ENCODE assay signal across 9 mouse cellular contexts in genomic region chr14:57753351-57753992, GRCm38 (mm10). TPM values are rescaled to one million over a fixed set of nuclear protein-coding genes. Genes with fewer than 3 reads are reported as not detected.
DNase-seq lines count a peak whose midpoint lies in the region; ATAC-seq and TF ChIP-seq lines count a peak whose summit lies in the region.
"Had no signal": no experiment of that assay in that cellular context is flagged by ENCODE, and none has a peak within 500 bp of the region (broad histone marks: within the 10 kb centered on the region; RNA-seq: fewer than 3 reads in every experiment).

No protein-coding gene starts in this region.

- no peaks in the 10 kb centered on the region for H3K27me3 ChIP-seq in heart, adult 2 months (ENCODE audit: control insufficient read depth, insufficient read depth, low read length)
- no peaks in the 10 kb centered on the region for H3K27me3 ChIP-seq in midbrain, embryonic 10.5 days (ENCODE audit: low read depth, poor library complexity, severe bottlenecking)
- H3K27me3 ChIP-seq in midbrain, postnatal 0 days (ENCODE audit: insufficient read depth, low read length), result no peaks in the 10 kb centered on the region
- no peaks in the 10 kb centered on the region for H3K27me3 ChIP-seq in intestine, embryonic 14.5 days (replicated peaks; ENCODE audit: control insufficient read depth, insufficient read depth, low read length)
- H3K27me3 ChIP-seq in stomach, postnatal 0 days (ENCODE audit: control insufficient read depth, insufficient read depth, low read length), result no peaks in the 10 kb centered on the region

- no peak for ATAC-seq in midbrain, postnatal 0 days (ENCODE audit: low FRiP score)
- ATAC-seq in intestine, embryonic 14.5 days (replicated peaks; ENCODE audit: low FRiP score, low TSS enrichment, low read depth), result 0 out of 2 replicates have a peak, but pooled peaks have one; percentile 53
- ATAC-seq in stomach, postnatal 0 days (ENCODE audit: low FRiP score, low TSS enrichment), result 0 out of 2 replicates have a peak, but pooled peaks have one; percentile 56

- peak overlapping the region; percentile 24; the same call in 1 of the 2 replicates for H3K27ac ChIP-seq in heart, adult 2 months
- peak overlapping the region; percentile 78 for H3K27ac ChIP-seq in midbrain, embryonic 10.5 days (replicated peaks)
- H3K27ac ChIP-seq in midbrain, postnatal 0 days (ENCODE audit: low read depth, low read length), result no peak overlapping the region
- peak overlapping the region; percentile 81 for H3K27ac ChIP-seq in intestine, embryonic 14.5 days (ENCODE audit: low read depth)
- H3K27ac ChIP-seq in stomach, postnatal 0 days (replicated peaks), result 0 out of 2 replicates have a peak overlapping the region, but pooled peaks have one; percentile 45

- no peak overlapping the region for H3K9ac ChIP-seq in heart, adult 2 months (ENCODE audit: low read depth, low read length)
- H3K9ac ChIP-seq in midbrain, postnatal 0 days (replicated peaks; ENCODE audit: low read length, poor library complexity, severe bottlenecking), result no peak overlapping the region
- no peak overlapping the region for H3K9ac ChIP-seq in intestine, embryonic 14.5 days (ENCODE audit: low read length)
- no peak overlapping the region for H3K9ac ChIP-seq in stomach, postnatal 0 days (ENCODE audit: low read length)

- H3K4me3 ChIP-seq in heart, adult 2 months, result no peak overlapping the region
- no peak overlapping the region; the same call in 1 of the 2 replicates for H3K4me3 ChIP-seq in midbrain, embryonic 10.5 days
- H3K4me3 ChIP-seq in midbrain, postnatal 0 days (ENCODE audit: low read depth, low read length), result no peak overlapping the region
- H3K4me3 ChIP-seq in intestine, embryonic 14.5 days (ENCODE audit: low read depth, low read length), result no peak overlapping the region
- H3K4me3 ChIP-seq in stomach, postnatal 0 days (ENCODE audit: low read depth, low read length), result no peak overlapping the region

- TF ChIP-seq POLR2A in heart, adult 2 months (IDR thresholded peaks at IDR 0.05; ENCODE audit: insufficient read depth, low read depth, low read length), result no peak

- WGBS in heart, adult 2 months, result 18% methylated on average over 9 of the region's 9 CpGs
- WGBS in midbrain, embryonic 10.5 days, result 14% methylated on average over 9 of the region's 9 CpGs
- 12% methylated on average over 9 of the region's 9 CpGs for WGBS in midbrain, postnatal 0 days
- 16% methylated on average over 9 of the region's 9 CpGs for WGBS in intestine, embryonic 14.5 days
- 15% methylated on average over 9 of the region's 9 CpGs for WGBS in stomach, postnatal 0 days

- DNase-seq in heart, adult 2 months, result peak in 1 of 2 experiments; percentile 17
- DNase-seq in heart, adult 9 months (ENCODE audit: low spot score in 2 of 2), result no peak
- DNase-seq in midbrain, embryonic 10.5 days (ENCODE audit: low spot score), result peak; percentile 45
- no peak for DNase-seq in midbrain, postnatal 0 days (ENCODE audit: low spot score)
- peak; percentile 60 for DNase-seq in intestine, embryonic 14.5 days (ENCODE audit: low spot score)
- no peak for DNase-seq in stomach, postnatal 0 days (ENCODE audit: low spot score)
- no peak for DNase-seq in cerebellum, adult 18-20 months
- no peak for DNase-seq in thymus, adult 18-20 months

- no peak overlapping the region for H3K4me2 ChIP-seq in midbrain, postnatal 0 days (ENCODE audit: low read depth, low read length, poor library complexity, severe bottlenecking)
- H3K4me2 ChIP-seq in intestine, embryonic 14.5 days (ENCODE audit: low read length), result no peak overlapping the region
- no peak overlapping the region for H3K4me2 ChIP-seq in stomach, postnatal 0 days (replicated peaks; ENCODE audit: low read depth)

- H3K79me2 ChIP-seq in heart, adult 2 months (replicated peaks; ENCODE audit: control insufficient read depth, insufficient read depth, low read length), result no peaks in the 10 kb centered on the region

- no peaks in the 10 kb centered on the region for H3K36me3 ChIP-seq in heart, adult 2 months (ENCODE audit: control insufficient read depth, insufficient read depth, low read length)
- H3K36me3 ChIP-seq in midbrain, embryonic 10.5 days, result no peaks in the 10 kb centered on the region
- H3K36me3 ChIP-seq in midbrain, postnatal 0 days (ENCODE audit: insufficient read depth, low read length), result no peaks in the 10 kb centered on the region
- H3K36me3 ChIP-seq in intestine, embryonic 14.5 days (ENCODE audit: control insufficient read depth, insufficient read depth, low read length), result no peaks in the 10 kb centered on the region
- no peaks in the 10 kb centered on the region for H3K36me3 ChIP-seq in stomach, postnatal 0 days (ENCODE audit: control insufficient read depth, insufficient read depth, low read length)

- H3K4me1 ChIP-seq in heart, adult 2 months (ENCODE audit: control insufficient read depth, insufficient read depth, low read length), result no peaks in the 10 kb centered on the region
- H3K4me1 ChIP-seq in midbrain, embryonic 10.5 days, result peaks cover 25% of the 10 kb centered on the region
- H3K4me1 ChIP-seq in midbrain, postnatal 0 days (ENCODE audit: insufficient read depth, low read length), result no peaks in the 10 kb centered on the region
- H3K4me1 ChIP-seq in intestine, embryonic 14.5 days (replicated peaks; ENCODE audit: control insufficient read depth, insufficient read depth, low read length), result no peaks in the 10 kb centered on the region
- no peaks in the 10 kb centered on the region for H3K4me1 ChIP-seq in stomach, postnatal 0 days (replicated peaks; ENCODE audit: control insufficient read depth, insufficient read depth)

- TF ChIP-seq CTCF in heart, adult 2 months (IDR thresholded peaks at IDR 0.05), result no peak
- TF ChIP-seq CTCF in midbrain, postnatal 0 days (IDR thresholded peaks at IDR 0.05), result no peak
- TF ChIP-seq CTCF in stomach, postnatal 0 days (IDR thresholded peaks at IDR 0.05; ENCODE audit: low read depth), result no peak

- intact Hi-C loops in heart, adult 2 months (cut with DNase I), result no loop called here

- no peaks in the 10 kb centered on the region for H3K9me3 ChIP-seq in midbrain, embryonic 10.5 days (replicated peaks)
- no peaks in the 10 kb centered on the region for H3K9me3 ChIP-seq in midbrain, postnatal 0 days (ENCODE audit: low read length)
- H3K9me3 ChIP-seq in intestine, embryonic 14.5 days (ENCODE audit: control insufficient read depth, low read length), result no peaks in the 10 kb centered on the region
- no peaks in the 10 kb centered on the region for H3K9me3 ChIP-seq in stomach, postnatal 0 days (ENCODE audit: control insufficient read depth, low read length)

- no peak for TF ChIP-seq EP300 in heart, adult 2 months (IDR thresholded peaks at IDR 0.05; ENCODE audit: insufficient read depth, low read depth, low read length)
- TF ChIP-seq EP300 in stomach, postnatal 0 days (optimal IDR thresholded peaks at IDR 0.05), result no peak

RNA-seq across cellular contexts. Expression of gene Lats2, which starts 4.7 kb away (rescaled TPM):
- total RNA-seq in heart, adult 2 months (2021), result 10 to 100 TPM; 30.1 to 31.2 TPM
- polyA plus RNA-seq in heart, adult 2 months (2012; rRNA removed), result 18.6 and 22.8 TPM in 2 replicates
- polyA plus RNA-seq in midbrain, embryonic 10.5 days (2016; fragmentation: Nextera tagmentation; extraction: Ambion mirVana), result 16.8 TPM in 2 replicates
- 7.7 and 8.4 TPM in 2 replicates for total RNA-seq in midbrain, postnatal 0 days (2014; rRNA removed)
- polyA plus RNA-seq in midbrain, postnatal 0 days (2015; fragmentation: Nextera tagmentation; extraction: Ambion mirVana), result 3.1 and 3.8 TPM in 2 replicates
- 20.5 and 21.7 TPM in 2 replicates for polyA plus RNA-seq in intestine, embryonic 14.5 days (2014; fragmentation: Nextera tagmentation; extraction: Ambion mirVana)
- polyA plus RNA-seq in stomach, postnatal 0 days (2015; fragmentation: Nextera tagmentation; extraction: Ambion mirVana), result 10.9 and 11.5 TPM in 2 replicates

RNA-seq across cellular contexts. Expression of gene Gm49361, which starts 7.6 kb away (rescaled TPM):
- total RNA-seq in heart, adult 2 months (2021), result 1 to 10 TPM; 1.9 to 2.2 TPM
- polyA plus RNA-seq in heart, adult 2 months (2012; rRNA removed), result not detected in 2 replicates
- polyA plus RNA-seq in midbrain, embryonic 10.5 days (2016; fragmentation: Nextera tagmentation; extraction: Ambion mirVana), result not detected in 2 replicates
- total RNA-seq in midbrain, postnatal 0 days (2014; rRNA removed), result not detected in 2 replicates
- polyA plus RNA-seq in midbrain, postnatal 0 days (2015; fragmentation: Nextera tagmentation; extraction: Ambion mirVana), result not detected in 2 replicates
- polyA plus RNA-seq in intestine, embryonic 14.5 days (2014; fragmentation: Nextera tagmentation; extraction: Ambion mirVana), result not detected in 2 replicates
- polyA plus RNA-seq in stomach, postnatal 0 days (2015; fragmentation: Nextera tagmentation; extraction: Ambion mirVana), result not detected in 2 replicates
- polyA plus RNA-seq: neural tube, embryonic 11.5 days had no signal

RNA-seq across cellular contexts. Expression of gene Sap18, which starts 44.5 kb away (rescaled TPM):
- 10 to 100 TPM; 74.8 to 80.2 TPM for total RNA-seq in heart, adult 2 months (2021)
- polyA plus RNA-seq in heart, adult 2 months (2012; rRNA removed), result 4.0 and 5.6 TPM in 2 replicates
- 26.8 and 32.7 TPM in 2 replicates for polyA plus RNA-seq in midbrain, embryonic 10.5 days (2016; fragmentation: Nextera tagmentation; extraction: Ambion mirVana)
- total RNA-seq in midbrain, postnatal 0 days (2014; rRNA removed), result 11.4 and 36.9 TPM in 2 replicates
- polyA plus RNA-seq in midbrain, postnatal 0 days (2015; fragmentation: Nextera tagmentation; extraction: Ambion mirVana), result 22.4 and 26.8 TPM in 2 replicates
- polyA plus RNA-seq in intestine, embryonic 14.5 days (2014; fragmentation: Nextera tagmentation; extraction: Ambion mirVana), result 18.2 and 31.9 TPM in 2 replicates
- polyA plus RNA-seq in stomach, postnatal 0 days (2015; fragmentation: Nextera tagmentation; extraction: Ambion mirVana), result 10.3 and 17.2 TPM in 2 replicates

Comparison
In these comparisons a context has a peak if more than half of its experiments do, and no peak if none do; other contexts are left out.
1. DNase-seq: peak in midbrain, embryonic 10.5 days (single experiment) and intestine, embryonic 14.5 days (single experiment); none in heart, adult 9 months (0 of 2), midbrain, postnatal 0 days (single experiment), stomach, postnatal 0 days (single experiment), cerebellum, adult 18-20 months (0 of 2) and thymus, adult 18-20 months (0 of 2).